Mouse (Mus musculus) liver, embryonic 14 days (tissue): Measurements from ENCODE around the gene Nme7. TPM values are rescaled to one million over a fixed set of nuclear protein-coding genes. Genes with fewer than 3 reads are reported as not detected.

Source experiments
- polyA plus RNA-seq: library from polyadenylated mRNA; depleted of rRNA; stranded (reverse); fragments of >200 nt; gene quantifications from 2 replicates; pipeline ENCODE4 v1.2.3, GENCODE M21; 2012; rRNA removed

Gene Nme7
- 5.6 and 6.7 TPM in 2 replicates for polyA plus RNA-seq

GRCm38 (mm10) chr1:164303821-164304220, at the start of gene Nme7:
Gene Nme7, plus strand, starts transcription at chr1:164304121.

DNA sequence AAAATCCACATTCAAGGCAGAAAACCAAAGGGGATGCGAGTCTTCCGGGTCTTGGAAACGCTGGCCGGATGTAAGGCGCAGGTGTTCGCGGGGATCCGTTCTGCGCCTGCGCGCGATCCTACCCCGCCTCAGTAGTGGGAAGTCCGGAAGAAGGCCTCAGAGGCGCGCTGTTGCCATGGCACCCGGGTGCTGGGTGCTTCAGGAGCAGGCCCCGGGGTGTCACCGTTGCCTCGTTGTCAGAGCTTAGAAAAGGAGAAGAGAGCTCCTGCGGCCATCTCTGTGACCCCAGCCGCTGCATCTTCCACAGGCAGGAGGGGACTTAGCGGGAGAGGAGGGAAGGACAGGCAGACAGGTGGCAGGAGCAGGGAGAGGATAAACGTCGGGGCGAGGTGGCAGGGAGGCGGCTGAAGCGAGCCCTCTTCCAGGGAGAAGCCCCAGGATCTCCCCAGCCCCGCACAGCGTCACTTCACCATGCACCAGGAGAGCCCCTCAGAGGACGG, 28.4 kb upstream of the Nme7 start, which contains the start of gene Ccdc181:
Gene Ccdc181, plus strand, starts transcription at position 131 of the 500 bp plus-strand sequence.

GRCm38 (mm10) chr1:164307124-164307751, 3.3 kb downstream of the Nme7 start, which contains the start of gene Blzf1:
Gene Blzf1, minus strand, starts transcription at chr1:164307489.

DNA sequence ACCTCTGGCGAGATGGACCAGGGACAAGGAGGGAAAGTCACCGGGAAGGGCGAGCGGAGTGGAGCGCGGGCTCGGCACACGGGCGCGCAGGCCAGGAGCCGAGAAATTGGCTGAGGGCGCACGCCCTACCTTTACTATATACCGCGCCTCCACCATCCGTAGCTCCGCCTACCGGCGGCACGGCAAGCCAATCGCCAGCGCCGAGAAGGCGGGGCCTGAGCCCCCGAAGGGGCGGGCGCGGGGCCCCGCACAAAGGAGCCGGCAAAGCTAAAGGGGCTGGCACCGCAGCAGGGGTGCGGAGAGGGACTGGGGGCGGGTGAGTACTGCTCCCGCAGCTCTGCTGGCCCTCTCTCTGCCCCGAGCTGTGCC, 154.3 kb downstream of the Nme7 start, which contains the start of gene Atp1b1:
Gene Atp1b1, minus strand, starts transcription at position 111 of the 369 bp plus-strand sequence.

Other genes starting within 250 kb of the Nme7 start
- 2.9 and 3.9 TPM in 2 replicates for gene Sell, start 242.1 kb upstream of the Nme7 start, polyA plus RNA-seq
- 0.52 and 0.61 TPM in 2 replicates for gene Selp, start 188.9 kb upstream of the Nme7 start, polyA plus RNA-seq
- 8.1 and 8.8 TPM in 2 replicates for gene F5, start 152.3 kb upstream of the Nme7 start, polyA plus RNA-seq
- 12.4 and 14.3 TPM in 2 replicates for gene Slc19a2, start 55.1 kb upstream of the Nme7 start, polyA plus RNA-seq
- 2.3 and 2.6 TPM in 2 replicates for gene Ccdc181, start 28.5 kb upstream of the Nme7 start, polyA plus RNA-seq
- 4.3 and 4.9 TPM in 2 replicates for gene Blzf1, start 3.4 kb downstream of the Nme7 start, polyA plus RNA-seq
- gene Atp1b1, start 154.2 kb downstream of the Nme7 start, polyA plus RNA-seq = 7.7 TPM in 2 replicates